Mouse (Mus musculus) hindbrain, embryonic 13.5 days (tissue): Measurements from ENCODE around the gene Arl2. TPM values are rescaled to one million over a fixed set of nuclear protein-coding genes. Genes with fewer than 3 reads are reported as not detected.

Experiments used
- ATAC-seq: fragments of 200-750 bp; cut with Nextera tagmentation; 2 replicates; pipeline ENCODE4 v1.8.0; 2017; ENCODE audit warnings: moderate TSS enrichment; ENCODE audit not compliant: low FRiP score
- H3K27ac ChIP-seq: fragments of 300-500 bp; sonication (generic); 2 replicates; pipeline ENCODE4 v1.5.1; 2015; ENCODE audit warnings: inconsistent platforms, mild to moderate bottlenecking, moderate library complexity
- H3K27me3 ChIP-seq: fragments of 300-500 bp; sonication (generic); 2 replicates; pipeline ENCODE4 v1.6.1; 2015; ENCODE audit warnings: mild to moderate bottlenecking, inconsistent platforms
- H3K36me3 ChIP-seq: fragments of 300-500 bp; sonication (generic); 2 replicates; pipeline ENCODE4 v1.6.1; 2015; ENCODE audit warnings: mild to moderate bottlenecking, inconsistent platforms
- H3K4me1 ChIP-seq: fragments of 300-500 bp; sonication (generic); replicated peaks from 2 replicates; pipeline ENCODE4 v1.6.1; 2015; ENCODE audit warnings: inconsistent platforms
- H3K4me2 ChIP-seq: fragments of 300-500 bp; sonication (generic); 2 replicates; pipeline ENCODE4 v1.6.1; 2015; ENCODE audit warnings: inconsistent platforms, mild to moderate bottlenecking, moderate library complexity
- H3K4me3 ChIP-seq: fragments of 300-500 bp; sonication (generic); 2 replicates; pipeline ENCODE4 v1.5.1; 2015; ENCODE audit warnings: mild to moderate bottlenecking, inconsistent platforms
- H3K9ac ChIP-seq: fragments of 300-500 bp; sonication (generic); 2 replicates; pipeline ENCODE4 v1.6.1; 2015; ENCODE audit warnings: mild to moderate bottlenecking, inconsistent platforms
- H3K9me3 ChIP-seq: fragments of 300-500 bp; sonication (generic); 2 replicates; pipeline ENCODE4 v1.6.1; 2016; ENCODE audit warnings: inconsistent platforms
- WGBS: fragments of 180-500 bp; shearing (Covaris S2); methylation state at CpG from one replicate; pipeline ENCODE4 v1.1.7; 2015; 5-methylcytosine and 5-hydroxymethylcytosine counted together
- polyA plus RNA-seq: library from polyadenylated mRNA; unstranded; fragments of >200 nt; fragmentation: Nextera tagmentation; extraction: Ambion mirVana; gene quantifications from 2 replicates; pipeline ENCODE4 v1.2.1, GENCODE M21; 2015

Gene Arl2
- polyA plus RNA-seq, 1 experiment from 2014 or later: 128 TPM

DNA sequence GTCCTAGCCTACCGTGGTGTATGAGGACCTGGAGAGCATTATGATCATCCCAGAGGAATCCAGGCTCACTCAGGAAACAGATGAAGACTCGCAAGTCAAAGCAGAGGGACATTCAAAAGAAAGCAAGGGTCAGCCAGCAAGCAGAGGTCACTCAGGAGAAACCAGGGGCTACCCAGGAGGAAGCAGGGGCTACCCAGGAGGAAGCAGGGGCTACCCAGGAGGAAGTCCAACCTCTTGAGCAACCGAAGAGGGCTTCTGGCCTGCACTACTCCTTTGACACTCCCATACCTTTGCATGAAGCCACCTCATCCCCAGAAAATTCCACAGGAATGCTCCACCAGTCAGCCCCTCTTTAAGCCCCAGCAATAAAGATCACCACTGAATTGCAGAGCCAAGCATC lies 43.5 kb downstream of the Arl2 start:
- H3K9me3 ChIP-seq: no peaks in the 10 kb centered on the region

DNA sequence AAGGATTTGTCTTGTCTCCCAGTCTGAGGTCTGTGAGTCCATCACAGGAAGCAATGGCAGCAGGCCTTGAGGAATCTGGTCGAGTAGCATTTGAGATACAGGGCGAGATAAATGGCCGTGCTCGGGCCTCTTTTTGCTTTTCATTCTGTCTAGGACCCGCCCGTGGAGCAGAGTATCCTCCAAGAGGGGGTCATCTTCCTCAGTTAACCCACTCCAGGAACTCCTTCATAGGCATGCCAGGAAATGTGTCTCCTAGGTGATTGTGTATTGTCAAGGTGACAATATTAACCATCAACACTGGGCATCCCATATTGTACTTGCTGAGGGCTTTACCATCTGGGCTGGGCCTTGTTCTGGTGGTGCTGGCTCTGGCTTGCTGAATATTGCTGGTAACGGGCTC lies 47.2 kb downstream of the Arl2 start, which contains the start of gene AC131692.1:
Gene AC131692.1, plus strand, starts transcription at position 301 of the 400 bp plus-strand sequence.
- 91% methylated on average over 7 of the region's 7 CpGs for WGBS
- H3K4me1 ChIP-seq: no peaks in the 10 kb centered on the region
- H3K27me3 ChIP-seq: no peaks in the 10 kb centered on the region
- no peak within 1 kb of the TSS for H3K27ac ChIP-seq
- H3K4me3 ChIP-seq: no peak within 1 kb of the TSS
- peak within 1 kb of the TSS; percentile 24; the same call in 1 of the 2 replicates for H3K9ac ChIP-seq
- H3K4me2 ChIP-seq: no peak within 1 kb of the TSS
- H3K36me3 ChIP-seq: peaks cover 3% of the 10 kb centered on the region
- no peak for ATAC-seq
- H3K9me3 ChIP-seq: no peaks in the 10 kb centered on the region

More for the DNA sequence above, 43.5 kb downstream of the Arl2 start:
- WGBS: 95% methylated on average over 3 of the region's 3 CpGs
- H3K27ac ChIP-seq: no peak overlapping the region
- H3K9ac ChIP-seq: no peak overlapping the region
- no peaks in the 10 kb centered on the region for H3K4me1 ChIP-seq
- H3K36me3 ChIP-seq: no peaks in the 10 kb centered on the region
- no peak for ATAC-seq
- H3K4me2 ChIP-seq: no peak overlapping the region
- no peak overlapping the region for H3K4me3 ChIP-seq
- H3K27me3 ChIP-seq: no peaks in the 10 kb centered on the region

DNA sequence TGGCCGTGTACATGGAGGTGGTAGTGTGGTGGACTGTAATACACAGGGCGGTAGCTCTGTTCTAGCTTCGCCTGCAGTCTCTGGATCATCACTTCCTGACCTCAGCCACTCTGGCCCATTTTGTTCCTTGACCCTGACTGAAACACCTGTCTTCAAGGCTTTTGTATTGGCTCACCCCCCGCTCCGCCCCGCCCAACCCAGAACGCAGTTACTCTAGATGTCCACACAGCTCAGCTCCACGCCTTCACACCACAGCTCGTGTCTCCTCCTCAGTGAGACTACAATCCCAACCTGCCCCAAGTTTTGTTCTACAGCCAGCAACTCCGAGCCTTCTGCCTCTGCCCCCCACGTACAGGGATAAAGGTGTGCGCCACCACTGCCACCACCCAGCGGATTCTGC lies 52.5 kb downstream of the Arl2 start:
- H3K4me1 ChIP-seq: peaks cover 15% of the 10 kb centered on the region
- H3K27ac ChIP-seq: no peak overlapping the region
- WGBS: 94% methylated on average over 13 of the region's 13 CpGs
- no peak overlapping the region for H3K4me2 ChIP-seq
- H3K9ac ChIP-seq: no peak overlapping the region
- ATAC-seq: no peak
- H3K27me3 ChIP-seq: no peaks in the 10 kb centered on the region
- no peaks in the 10 kb centered on the region for H3K9me3 ChIP-seq
- H3K36me3 ChIP-seq: peaks cover 3% of the 10 kb centered on the region
- H3K4me3 ChIP-seq: no peak overlapping the region

DNA sequence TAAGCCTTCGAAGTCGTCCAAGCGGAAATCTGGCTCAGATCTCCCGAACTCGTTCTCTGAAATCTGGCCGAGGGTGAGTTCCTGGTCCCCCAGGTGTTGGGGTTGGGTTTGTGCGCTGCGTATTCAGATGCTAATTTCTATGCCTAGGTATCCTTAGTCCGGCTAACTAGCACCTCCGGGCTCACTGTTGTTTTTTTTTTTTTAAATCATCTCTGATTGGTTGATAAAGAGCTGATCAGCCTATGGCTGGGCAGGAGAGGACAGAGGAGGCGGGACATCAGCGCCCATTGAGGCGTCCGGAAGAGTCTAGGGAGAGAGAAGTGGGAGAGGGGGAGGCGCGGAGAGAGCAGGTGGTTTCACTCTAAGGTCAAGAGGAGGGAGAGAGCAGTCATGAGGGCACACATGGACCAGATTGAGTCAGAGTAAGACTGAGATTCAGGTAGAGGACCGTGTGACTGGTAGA lies 55.9 kb downstream of the Arl2 start:
- Histone ChIP-seq H3K27ac (no peak overlapping the region), H3K9ac (peak overlapping the region; percentile 58), H3K4me2 (peak overlapping the region; percentile 92), H3K4me1 (peaks cover 29% of the 10 kb centered on the region), H3K9me3 (no peaks in the 10 kb centered on the region), H3K36me3 (peaks cover 24% of the 10 kb centered on the region), H3K27me3 (no peaks in the 10 kb centered on the region), H3K4me3 (peak overlapping the region; percentile 72)
- ATAC-seq: peak; percentile 60
- WGBS: under 1% methylated on average over 17 of the region's 17 CpGs

DNA sequence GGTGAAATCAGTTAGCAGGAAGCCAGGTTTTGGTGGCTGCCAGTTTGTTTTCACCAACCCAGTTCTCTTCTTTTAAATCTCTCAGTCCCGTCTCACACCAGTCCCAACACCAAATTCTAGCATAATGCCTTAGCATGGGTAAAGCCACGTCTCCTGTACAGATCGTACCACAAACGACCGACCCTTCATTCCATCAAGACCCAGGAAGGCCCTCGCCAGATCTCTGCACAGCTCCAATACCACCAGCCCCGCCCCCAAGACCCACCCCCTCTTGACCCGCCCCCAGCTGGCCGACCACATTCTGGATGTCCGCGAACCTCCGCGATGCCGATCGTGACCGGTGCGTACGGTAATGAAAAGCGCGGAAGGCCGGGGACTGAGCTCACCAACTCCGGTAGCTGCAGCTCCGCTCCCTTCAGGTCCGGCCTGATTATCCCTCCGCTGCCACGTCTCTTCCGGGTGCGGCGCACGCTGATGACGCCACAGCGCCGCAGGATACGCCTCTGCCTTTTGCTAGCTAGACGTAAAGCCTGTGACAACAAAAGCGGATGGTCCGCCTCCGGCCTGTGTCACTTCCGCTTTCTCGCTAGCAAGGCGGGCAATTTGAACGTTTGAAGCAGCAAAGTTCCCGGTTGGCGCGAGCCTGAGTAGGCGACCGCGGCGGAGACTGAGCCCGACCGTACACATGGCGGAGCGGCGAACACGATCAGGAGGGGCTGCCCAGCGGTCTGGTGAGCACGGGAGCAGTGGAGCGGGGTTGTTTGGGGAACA lies 56.7 kb downstream of the Arl2 start, which contains the start of the genes Zfpl1 and Cdca5:
Gene Zfpl1, minus strand, starts transcription at position 479 of the 771 bp plus-strand sequence.
Gene Cdca5, plus strand, starts transcription at position 506 of the 771 bp plus-strand sequence.
- Histone ChIP-seq H3K27ac (peak within 1 kb of the TSS; percentile 71), H3K36me3 (peaks cover 32% of the 10 kb centered on the region), H3K9me3 (no peaks in the 10 kb centered on the region), H3K4me2 (peak within 1 kb of the TSS; percentile 92), H3K4me3 (peak within 1 kb of the TSS; percentile 72), H3K9ac (peak within 1 kb of the TSS; percentile 81), H3K27me3 (no peaks in the 10 kb centered on the region), H3K4me1 (peaks cover 29% of the 10 kb centered on the region)
- peak; percentile 89 for ATAC-seq
- WGBS: under 1% methylated on average over 58 of the region's 58 CpGs

Other genes with a start within 250 kb of the Arl2 start
- 15.2 and 15.9 TPM in 2 replicates for gene Tigd3, start 247.4 kb downstream of the Arl2 start, polyA plus RNA-seq
- 128 and 137 TPM in 2 replicates for gene Dpf2, start 228.5 kb downstream of the Arl2 start, polyA plus RNA-seq
- gene Cdc42ep2, start 216.7 kb downstream of the Arl2 start, polyA plus RNA-seq: 11.5 and 12.4 TPM in 2 replicates
- 22.6 and 24.2 TPM in 2 replicates for gene Pola2, start 177.3 kb downstream of the Arl2 start, polyA plus RNA-seq
- gene Slc22a20, start 155.4 kb downstream of the Arl2 start, polyA plus RNA-seq: not detected in 2 replicates
- gene Capn1, start 125.7 kb downstream of the Arl2 start, polyA plus RNA-seq: 3.3 and 4.7 TPM in 2 replicates
- 30.6 and 33.0 TPM in 2 replicates for gene Syvn1, start 95.0 kb downstream of the Arl2 start, polyA plus RNA-seq
- gene Mrpl49, start 83.8 kb downstream of the Arl2 start, polyA plus RNA-seq: 64.6 and 68.9 TPM in 2 replicates
- 648 and 656 TPM in 2 replicates for gene Fau, start 83.7 kb downstream of the Arl2 start, polyA plus RNA-seq
- 30.7 and 34.7 TPM in 2 replicates for gene Znhit2, start 80.4 kb downstream of the Arl2 start, polyA plus RNA-seq
- 50.4 and 51.6 TPM in 2 replicates for gene Tm7sf2, start 73.2 kb downstream of the Arl2 start, polyA plus RNA-seq
- 81.8 and 85.5 TPM in 2 replicates for gene Vps51, start 64.3 kb downstream of the Arl2 start, polyA plus RNA-seq
- gene Tmem262, start 61.5 kb downstream of the Arl2 start, polyA plus RNA-seq: not detected in 2 replicates
- 1.1 and 2.3 TPM in 2 replicates for gene Gm28374, start 59.3 kb downstream of the Arl2 start, polyA plus RNA-seq
- gene Zfpl1, start 56.6 kb downstream of the Arl2 start, polyA plus RNA-seq: 79.2 and 82.5 TPM in 2 replicates
- gene Cdca5, start 56.6 kb downstream of the Arl2 start, polyA plus RNA-seq: 8.2 and 9.2 TPM in 2 replicates
- gene AC131692.1, start 47.1 kb downstream of the Arl2 start, polyA plus RNA-seq: not detected in 2 replicates
- 0.27 and 0.30 TPM in 2 replicates for gene Naaladl1, start 35.8 kb downstream of the Arl2 start, polyA plus RNA-seq
- gene Sac3d1, start 22.9 kb downstream of the Arl2 start, polyA plus RNA-seq: 43.0 and 43.6 TPM in 2 replicates
- gene Snx15, start 13.2 kb downstream of the Arl2 start, polyA plus RNA-seq: 55.7 and 58.3 TPM in 2 replicates
- not detected in 2 replicates for gene Batf2, start 565 bp downstream of the Arl2 start, polyA plus RNA-seq
- not detected in 2 replicates for gene Majin, start 42.8 kb upstream of the Arl2 start, polyA plus RNA-seq
- gene Gpha2, start 84.8 kb upstream of the Arl2 start, polyA plus RNA-seq: 0.27 TPM in 1 of 2 replicates, not detected in the other
- 93.8 and 98.3 TPM in 2 replicates for gene Ppp2r5b, start 94.3 kb upstream of the Arl2 start, polyA plus RNA-seq
- gene Atg2a, start 100.1 kb upstream of the Arl2 start, polyA plus RNA-seq: 11.6 and 11.7 TPM in 2 replicates
- gene Ehd1, start 135.2 kb upstream of the Arl2 start, polyA plus RNA-seq: 86.8 and 96.4 TPM in 2 replicates
- gene Cdc42bpg, start 164.9 kb upstream of the Arl2 start, polyA plus RNA-seq: 0.42 and 0.48 TPM in 2 replicates
- 71.7 and 73.8 TPM in 2 replicates for gene Men1, start 193.4 kb upstream of the Arl2 start, polyA plus RNA-seq
- 17.5 and 17.6 TPM in 2 replicates for gene Map4k2, start 199.6 kb upstream of the Arl2 start, polyA plus RNA-seq
- gene Sf1, start 222.1 kb upstream of the Arl2 start, polyA plus RNA-seq: 103 and 107 TPM in 2 replicates
- 4.9 and 5.7 TPM in 2 replicates for gene Pygm, start 242.9 kb upstream of the Arl2 start, polyA plus RNA-seq